Mouse (Mus musculus) limb, embryonic 15.5 days (tissue): ENCODE results near the gene Hs6st3. TPM values are rescaled to one million over a fixed set of nuclear protein-coding genes. Genes with fewer than 3 reads are reported as not detected.

Experiments used
- ATAC-seq: fragments of 200-750 bp; cut with Nextera tagmentation; 2 replicates; pipeline ENCODE4 v1.8.0; 2017; ENCODE audit warnings: low read depth, moderate TSS enrichment; ENCODE audit not compliant: insufficient number of reproducible peaks, low FRiP score, low TSS enrichment
- H3K27ac ChIP-seq: fragments of 300-500 bp; sonication (generic); 2 replicates; pipeline ENCODE4 v1.5.1; 2015; ENCODE audit warnings: moderate library complexity, mild to moderate bottlenecking, inconsistent platforms
- H3K27me3 ChIP-seq: fragments of 300-500 bp; sonication (generic); 2 replicates; pipeline ENCODE4 v1.6.1; 2015; ENCODE audit warnings: inconsistent platforms
- H3K36me3 ChIP-seq: fragments of 300-500 bp; sonication (generic); 2 replicates; pipeline ENCODE4 v1.6.1; 2015; ENCODE audit warnings: inconsistent platforms
- H3K4me1 ChIP-seq: fragments of 300-500 bp; sonication (generic); 2 replicates; pipeline ENCODE4 v1.6.1; 2015; ENCODE audit warnings: inconsistent platforms
- H3K4me2 ChIP-seq: fragments of 300-500 bp; sonication (generic); 2 replicates; pipeline ENCODE4 v1.6.1; 2015; ENCODE audit warnings: mild to moderate bottlenecking, inconsistent platforms
- H3K4me3 ChIP-seq: fragments of 300-500 bp; sonication (generic); 2 replicates; pipeline ENCODE4 v1.5.1; 2015; ENCODE audit warnings: mild to moderate bottlenecking, inconsistent platforms
- H3K9ac ChIP-seq: fragments of 300-500 bp; sonication (generic); 2 replicates; pipeline ENCODE4 v1.6.1; 2015; ENCODE audit warnings: inconsistent platforms
- H3K9me3 ChIP-seq: fragments of 300-500 bp; sonication (generic); 2 replicates; pipeline ENCODE4 v1.6.1; 2016; ENCODE audit warnings: inconsistent platforms
- WGBS: fragments of 180-500 bp; shearing (Covaris S2); methylation state at CpG from one replicate; pipeline ENCODE4 v1.1.7; 2015; 5-methylcytosine and 5-hydroxymethylcytosine counted together
- polyA plus RNA-seq: library from polyadenylated mRNA; unstranded; fragments of >200 nt; fragmentation: Nextera tagmentation; extraction: Ambion mirVana; gene quantifications from 2 replicates; pipeline ENCODE4 v1.2.1, GENCODE M21; 2015

The Hs6st3 gene
- polyA plus RNA-seq, 1 experiment from 2014 or later = 0.24 TPM

DNA sequence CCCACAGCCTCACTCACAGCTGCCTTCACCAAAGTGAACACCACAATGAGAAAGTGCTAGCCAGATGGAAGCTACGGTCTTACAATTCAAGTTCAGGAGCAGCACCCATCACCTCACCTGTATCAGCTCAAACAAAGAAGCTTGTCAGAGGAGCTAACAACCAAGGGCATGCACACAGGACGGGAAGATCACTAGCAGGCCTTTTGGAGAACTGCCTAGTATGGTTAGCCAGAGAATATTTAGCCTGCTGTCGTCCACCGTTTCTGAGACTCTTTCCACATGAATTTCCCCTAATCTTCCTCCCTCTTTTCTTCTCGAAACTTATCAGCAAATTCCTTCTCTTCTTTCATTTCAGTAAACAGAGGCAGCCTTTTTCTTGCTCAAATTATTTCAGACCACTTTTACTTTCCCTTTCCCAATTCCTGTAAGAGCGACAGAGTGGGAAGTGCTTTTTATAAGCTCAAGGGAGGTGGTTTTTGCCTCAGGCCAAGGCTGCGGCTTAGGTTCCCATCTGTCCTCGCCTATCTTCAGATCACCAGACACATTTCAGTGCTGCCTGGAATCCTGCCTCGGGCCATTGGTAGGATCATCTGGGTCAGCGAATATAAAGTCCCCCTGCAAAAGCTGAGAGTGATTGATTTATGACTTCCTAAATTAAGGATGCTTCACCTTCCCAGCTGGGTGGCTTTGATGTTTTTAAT, 757.8 kb downstream of the Hs6st3 start:
- Histone ChIP-seq H3K27me3 (no peaks in the 10 kb centered on the region), H3K4me1 (0 out of 2 replicates have a peak, but pooled peaks cover 2% of the 10 kb centered on the region), H3K4me3 (no peak overlapping the region), H3K9me3 (no peaks in the 10 kb centered on the region), H3K27ac (no peak overlapping the region), H3K36me3 (no peaks in the 10 kb centered on the region), H3K4me2 (no peak overlapping the region), H3K9ac (no peak overlapping the region)
- 24% methylated on average over 10 of the region's 10 CpGs for WGBS
- no peak for ATAC-seq

DNA sequence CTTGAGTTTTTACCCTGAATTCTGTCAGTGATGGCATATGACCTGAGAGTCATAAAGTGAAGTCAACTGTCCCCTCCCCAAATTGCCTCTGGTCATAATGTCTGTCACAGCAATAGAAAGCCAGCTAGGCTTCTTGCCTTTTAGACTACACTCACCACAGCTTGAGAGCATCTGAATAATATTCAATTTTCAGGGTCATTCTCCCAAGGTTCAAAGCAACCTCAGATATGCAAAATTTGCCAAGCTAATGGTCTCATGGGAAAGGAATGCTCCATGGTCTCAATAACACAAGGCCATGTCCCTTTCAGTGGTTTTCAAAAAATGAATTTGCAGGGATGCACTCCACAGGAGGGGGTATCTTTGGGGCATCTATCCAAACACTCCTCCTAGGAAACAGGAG, 764.3 kb downstream of the Hs6st3 start:
- Histone ChIP-seq H3K36me3 (no peaks in the 10 kb centered on the region), H3K4me3 (no peak overlapping the region), H3K9ac (no peak overlapping the region), H3K27ac (no peak overlapping the region), H3K4me1 (no peaks in the 10 kb centered on the region), H3K4me2 (no peak overlapping the region), H3K9me3 (no peaks in the 10 kb centered on the region), H3K27me3 (no peaks in the 10 kb centered on the region)
- ATAC-seq = no peak

DNA sequence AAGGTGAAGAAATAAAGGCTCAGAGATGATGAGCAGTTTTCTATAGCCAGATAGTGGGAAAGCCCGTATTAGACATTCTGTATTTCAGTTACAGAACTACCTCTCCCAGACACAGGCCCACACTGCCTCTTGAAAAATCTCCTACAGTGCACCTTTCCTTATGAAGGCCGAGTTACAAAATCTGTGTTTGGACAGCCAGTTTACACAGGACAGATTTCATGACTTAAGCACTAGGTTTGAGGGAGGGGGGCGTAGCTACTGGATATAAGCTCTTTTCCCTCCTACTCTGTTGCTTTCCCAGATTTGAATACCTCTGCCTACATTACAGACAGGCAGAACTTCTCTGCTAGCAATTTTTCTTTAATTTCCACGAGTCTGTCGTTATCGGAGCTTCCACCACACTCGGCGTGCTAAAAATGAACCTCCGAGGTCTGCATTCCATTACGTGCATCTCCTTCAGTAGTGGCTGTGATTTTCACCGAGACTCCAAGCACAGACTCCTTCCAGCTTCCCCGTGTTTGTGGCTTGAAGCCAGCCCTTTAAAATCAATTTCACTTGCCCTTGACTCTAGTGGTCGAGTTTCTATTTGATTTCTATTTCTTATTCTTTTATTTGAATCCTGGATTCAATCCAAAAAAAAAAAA, 770.0 kb downstream of the Hs6st3 start:
- Histone ChIP-seq H3K4me1 (0 out of 2 replicates have a peak, but pooled peaks cover 4% of the 10 kb centered on the region), H3K4me2 (0 out of 2 replicates have a peak overlapping the region, but pooled peaks have one; percentile 4), H3K4me3 (0 out of 2 replicates have a peak overlapping the region, but pooled peaks have one; percentile 4), H3K9ac (no peak overlapping the region), H3K27ac (0 out of 2 replicates have a peak overlapping the region, but pooled peaks have one; percentile 1), H3K9me3 (no peaks in the 10 kb centered on the region), H3K36me3 (no peaks in the 10 kb centered on the region), H3K27me3 (no peaks in the 10 kb centered on the region)
- ATAC-seq = no peak
- 33% methylated on average over 13 of the region's 13 CpGs for WGBS

- Histone ChIP-seq H3K36me3 (no peaks in the 10 kb centered on the region), H3K9ac (no peak overlapping the region), H3K27ac (no peak overlapping the region), H3K4me2 (no peak overlapping the region), H3K4me1 (no peaks in the 10 kb centered on the region), H3K27me3 (no peaks in the 10 kb centered on the region), H3K9me3 (no peaks in the 10 kb centered on the region), H3K4me3 (no peak overlapping the region)
- 45% methylated on average over 6 of the region's 6 CpGs for WGBS
- no peak for ATAC-seq
These were observed 776.4 kb downstream of the Hs6st3 start for GRCm38 (mm10) chr14:119914508-119914907.

- Histone ChIP-seq H3K4me3 (no peak overlapping the region), H3K9ac (no peak overlapping the region), H3K27me3 (no peaks in the 10 kb centered on the region), H3K27ac (no peak overlapping the region), H3K36me3 (no peaks in the 10 kb centered on the region), H3K4me1 (no peaks in the 10 kb centered on the region), H3K9me3 (no peaks in the 10 kb centered on the region), H3K4me2 (no peak overlapping the region)
- WGBS = 45% methylated on average over 6 of the region's 6 CpGs
- ATAC-seq = no peak
These were observed 780.3 kb downstream of the Hs6st3 start for GRCm38 (mm10) chr14:119918281-119919034.

- Histone ChIP-seq H3K4me3 (no peak overlapping the region), H3K4me1 (no peaks in the 10 kb centered on the region), H3K27ac (no peak overlapping the region), H3K9me3 (no peaks in the 10 kb centered on the region), H3K36me3 (no peaks in the 10 kb centered on the region), H3K9ac (no peak overlapping the region), H3K27me3 (no peaks in the 10 kb centered on the region), H3K4me2 (no peak overlapping the region)
- ATAC-seq = no peak
- WGBS = 71% methylated on average over 1 of the region's 1 CpGs
These were observed 781.0 kb downstream of the Hs6st3 start for GRCm38 (mm10) chr14:119919177-119919576.

Other genes with a start within 250 kb of the Hs6st3 start
- gene Dzip1, start 212.9 kb upstream of the Hs6st3 start, polyA plus RNA-seq = 13.2 and 19.1 TPM in 2 replicates
- gene Dnajc3, start 200.4 kb upstream of the Hs6st3 start, polyA plus RNA-seq = 44.1 and 47.7 TPM in 2 replicates
- gene Uggt2, start 38.9 kb upstream of the Hs6st3 start, polyA plus RNA-seq = 10.5 and 10.9 TPM in 2 replicates